Mouse (Mus musculus): ENCODE results near the gene Pmm2.

GRCm38 (mm10) chr16:8603789-8604188 is 33.7 kb upstream of the Pmm2 start:
- no peak for TF ChIP-seq POLR2A (IDR thresholded peaks at IDR 0.05; ENCODE audit: insufficient read depth, low read length)
- no peak for TF ChIP-seq CTCF (IDR thresholded peaks at IDR 0.05; ENCODE audit: low read depth, low read length)
- no peak for TF ChIP-seq EP300 (IDR thresholded peaks at IDR 0.05; ENCODE audit: insufficient read depth, low read depth, low read length)
